Mouse (Mus musculus): ENCODE measurements around the gene Zfp346. TPM values are rescaled to one million over a fixed set of nuclear protein-coding genes. Genes with fewer than 3 reads are reported as not detected.

The Zfp346 gene
- polyA plus RNA-seq (2012; ENCODE audit: low replicate concordance), result 8.9 and 26.7 TPM in 2 replicates

DNA sequence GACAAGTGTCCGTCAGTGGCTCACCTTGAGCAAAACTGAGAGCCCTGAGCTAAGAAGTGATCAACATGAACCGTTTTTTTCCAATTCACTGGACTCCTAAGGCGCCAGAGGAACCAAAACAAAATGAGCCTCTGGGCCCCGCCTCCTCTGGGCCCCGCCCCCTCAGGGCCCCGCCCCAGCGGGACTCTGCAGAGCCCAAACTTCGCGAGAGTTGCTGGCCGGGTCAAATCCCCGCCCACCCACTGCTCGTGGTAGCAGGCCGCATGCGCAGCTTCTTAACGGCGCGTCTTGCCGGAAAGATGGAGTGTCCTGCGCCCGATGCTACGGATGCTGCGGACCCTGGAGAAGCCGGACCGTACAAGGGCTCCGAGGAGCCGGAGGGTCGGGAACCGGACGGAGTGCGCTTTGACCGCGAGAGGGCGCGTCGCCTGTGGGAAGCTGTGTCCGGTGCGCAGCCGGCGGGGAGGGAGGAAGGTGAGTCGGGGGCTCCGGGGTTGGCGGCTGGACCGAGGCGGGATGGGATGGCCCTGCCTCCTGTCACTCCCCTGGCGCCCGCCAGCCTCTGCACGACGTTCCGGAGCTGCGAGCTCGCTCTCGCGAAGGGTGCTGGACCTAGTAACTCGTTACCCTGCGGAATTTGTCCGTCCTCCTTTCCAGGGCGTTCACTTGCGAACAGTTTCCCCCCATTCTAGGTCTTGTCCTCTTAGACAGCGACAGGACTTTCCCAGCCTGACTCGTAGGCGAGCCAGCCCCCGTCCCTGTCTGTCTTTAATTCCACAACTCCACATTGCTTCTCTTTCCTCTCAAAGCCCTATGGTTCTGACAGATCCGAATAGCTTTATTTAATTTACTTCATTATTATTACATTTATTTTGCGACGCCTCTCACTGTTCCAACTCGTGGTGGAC lies at the start of gene Zfp346:
Zfp346 (plus strand) TSS at position 267 of the 908 bp plus-strand sequence.

GRCm38 (mm10) chr13:55099726-55100478 lies 5.2 kb upstream of the Zfp346 start, which contains the start of gene Uimc1:
Gene Uimc1, minus strand, starts transcription at chr13:55100300.

GRCm38 (mm10) chr13:55133448-55133847 lies 28.3 kb downstream of the Zfp346 start, which contains the start of gene Gm17617:
Gene Gm17617, minus strand, starts transcription at chr13:55133548.

DNA sequence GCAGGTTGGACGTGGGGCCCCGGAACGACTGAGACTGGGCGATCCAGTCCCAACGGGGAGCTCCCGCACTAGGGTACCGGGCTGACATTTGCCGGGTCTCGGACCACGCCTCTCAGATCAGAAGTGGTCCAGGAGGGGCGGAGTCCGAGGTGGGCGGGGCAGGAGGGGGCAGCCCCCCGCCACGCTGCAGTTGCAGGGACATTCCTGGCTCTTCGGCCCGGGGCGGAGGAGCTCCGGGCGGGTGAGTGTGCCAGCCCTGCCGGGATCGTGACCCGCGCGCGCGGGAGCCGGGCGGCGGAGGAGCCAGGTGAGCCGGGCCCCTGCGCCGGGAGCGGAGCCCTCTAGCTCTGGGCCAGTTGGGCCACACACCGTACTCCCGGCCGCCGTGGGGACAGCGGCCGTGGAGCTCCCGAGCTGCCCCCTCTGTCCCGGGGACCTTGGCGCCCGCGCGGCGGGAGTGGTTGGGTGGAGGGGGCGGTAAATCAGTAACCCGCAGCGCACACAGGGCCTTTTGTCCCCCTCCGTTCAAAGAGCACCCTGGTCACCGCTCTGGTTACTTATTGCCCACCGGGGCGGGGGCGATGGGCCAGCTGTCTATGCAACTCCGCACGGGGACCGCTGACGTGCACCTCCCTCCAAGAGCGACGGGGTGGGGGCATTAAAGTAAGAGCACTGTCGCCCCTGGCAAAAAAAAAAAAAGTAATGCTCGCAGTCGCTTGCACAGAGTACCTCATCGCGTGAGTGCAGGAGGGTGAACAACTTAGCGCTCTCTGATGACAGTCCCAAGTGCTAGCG lies 47.7 kb downstream of the Zfp346 start, which contains the start of gene Fgfr4:
Fgfr4 (plus strand) TSS at position 20 of the 795 bp plus-strand sequence.

Other genes with a start within 250 kb of the Zfp346 start
- 1.5 and 2.8 TPM in 2 replicates for gene Unc5a, start 155.9 kb upstream of the Zfp346 start, polyA plus RNA-seq (2012; ENCODE audit: low replicate concordance)
- gene Hk3, start 83.9 kb upstream of the Zfp346 start, polyA plus RNA-seq (2012; ENCODE audit: low replicate concordance), result 10.7 and 16.8 TPM in 2 replicates
- 7.8 and 11.6 TPM in 2 replicates for gene Uimc1, start 5.0 kb upstream of the Zfp346 start, polyA plus RNA-seq (2012; ENCODE audit: low replicate concordance)
- not detected in 2 replicates for gene Gm17617, start 28.2 kb downstream of the Zfp346 start, polyA plus RNA-seq (2012; ENCODE audit: low replicate concordance)
- gene Fgfr4, start 47.3 kb downstream of the Zfp346 start, polyA plus RNA-seq (2012; ENCODE audit: low replicate concordance), result 0.08 TPM in 1 of 2 replicates, not detected in the other
- gene Nsd1, start 104.5 kb downstream of the Zfp346 start, polyA plus RNA-seq (2012; ENCODE audit: low replicate concordance), result 20.4 and 23.9 TPM in 2 replicates
- 229 and 294 TPM in 2 replicates for gene Prelid1, start 215.2 kb downstream of the Zfp346 start, polyA plus RNA-seq (2012; ENCODE audit: low replicate concordance)
- gene Rab24, start 216.6 kb downstream of the Zfp346 start, polyA plus RNA-seq (2012; ENCODE audit: low replicate concordance), result 89.1 and 111 TPM in 2 replicates
- 5.3 and 15.9 TPM in 2 replicates for gene Mxd3, start 224.5 kb downstream of the Zfp346 start, polyA plus RNA-seq (2012; ENCODE audit: low replicate concordance)

Measured in hematopoietic multipotent progenitor cell, adult 10-12 weeks (in vitro differentiated cells).